Mouse (Mus musculus): ENCODE data around the gene Cnnm2. TPM values are rescaled to one million over a fixed set of nuclear protein-coding genes. Genes with fewer than 3 reads are reported as not detected.
A peak's percentile ranks its signal among the peaks of the same experiment; 100 is the strongest.

Gene Cnnm2
- polyA plus RNA-seq, 1 experiment from 2014 or later: 4.2 TPM

GRCm38 (mm10) chr19:46762992-46763342, 1.6 kb downstream of the Cnnm2 start:
- peaks cover 29% of the 10 kb centered on the region for H3K27me3 ChIP-seq (replicated peaks; ENCODE audit: control insufficient read depth, insufficient read depth, low read length)
- ATAC-seq (ENCODE audit: low read depth) (no peak), DNase-seq (ENCODE audit: low spot score) (no peak)
- H3K9ac ChIP-seq (ENCODE audit: low read depth, low read length): peak overlapping the region; percentile 76; the same call in 1 of the 2 replicates
- no peaks in the 10 kb centered on the region for H3K36me3 ChIP-seq (ENCODE audit: control insufficient read depth, insufficient read depth, low read length)
- H3K4me3 ChIP-seq (ENCODE audit: low read depth, low read length): peak overlapping the region; percentile 91
- peaks cover 24% of the 10 kb centered on the region for H3K4me1 ChIP-seq (ENCODE audit: control insufficient read depth, insufficient read depth, low read length)
- no peak overlapping the region for H3K27ac ChIP-seq (replicated peaks; ENCODE audit: low read depth, low read length)
- 1% methylated on average over 19 of the region's 19 CpGs for WGBS
- H3K9me3 ChIP-seq (ENCODE audit: control insufficient read depth, low read length): no peaks in the 10 kb centered on the region
- H3K4me2 ChIP-seq (ENCODE audit: low read depth, low read length): peak overlapping the region; percentile 91

GRCm38 (mm10) chr19:46763356-46763755, 2.0 kb downstream of the Cnnm2 start:
- ATAC-seq (ENCODE audit: low read depth): no peak
- no peak overlapping the region for H3K9ac ChIP-seq (ENCODE audit: low read depth, low read length)
- 15% methylated on average over 7 of the region's 7 CpGs for WGBS

GRCm38 (mm10) chr19:46763932-46764762, 2.8 kb downstream of the Cnnm2 start:
- Histone ChIP-seq H3K4me1 (ENCODE audit: control insufficient read depth, insufficient read depth, low read length) (peaks cover 24% of the 10 kb centered on the region), H3K9ac (ENCODE audit: low read depth, low read length) (no peak overlapping the region), H3K27ac (replicated peaks; ENCODE audit: low read depth, low read length) (no peak overlapping the region), H3K4me3 (ENCODE audit: low read depth, low read length) (peak overlapping the region; percentile 91; the same call in 1 of the 2 replicates), H3K27me3 (replicated peaks; ENCODE audit: control insufficient read depth, insufficient read depth, low read length) (peaks cover 29% of the 10 kb centered on the region), H3K9me3 (ENCODE audit: control insufficient read depth, low read length) (no peaks in the 10 kb centered on the region), H3K4me2 (ENCODE audit: low read depth, low read length) (peak overlapping the region; percentile 91), H3K36me3 (ENCODE audit: control insufficient read depth, insufficient read depth, low read length) (no peaks in the 10 kb centered on the region)
- WGBS: 63% methylated on average over 12 of the region's 12 CpGs
- ATAC-seq (ENCODE audit: low read depth) (no peak), DNase-seq (ENCODE audit: low spot score) (no peak)

More at GRCm38 (mm10) chr19:46763356-46763755, 2.0 kb downstream of the Cnnm2 start:
- H3K36me3 ChIP-seq (ENCODE audit: control insufficient read depth, insufficient read depth, low read length): no peaks in the 10 kb centered on the region
- H3K9me3 ChIP-seq (ENCODE audit: control insufficient read depth, low read length): no peaks in the 10 kb centered on the region
- DNase-seq (ENCODE audit: low spot score): no peak
- H3K27ac ChIP-seq (replicated peaks; ENCODE audit: low read depth, low read length): no peak overlapping the region
- peak overlapping the region; percentile 91 for H3K4me3 ChIP-seq (ENCODE audit: low read depth, low read length)
- peak overlapping the region; percentile 91 for H3K4me2 ChIP-seq (ENCODE audit: low read depth, low read length)
- H3K4me1 ChIP-seq (ENCODE audit: control insufficient read depth, insufficient read depth, low read length): peaks cover 24% of the 10 kb centered on the region
- H3K27me3 ChIP-seq (replicated peaks; ENCODE audit: control insufficient read depth, insufficient read depth, low read length): peaks cover 29% of the 10 kb centered on the region

- peak overlapping the region; percentile 7; the same call in 1 of the 2 replicates for H3K4me3 ChIP-seq (ENCODE audit: low read depth, low read length)
- H3K4me1 ChIP-seq (ENCODE audit: control insufficient read depth, insufficient read depth, low read length): peaks cover 24% of the 10 kb centered on the region
- H3K9me3 ChIP-seq (ENCODE audit: control insufficient read depth, low read length): no peaks in the 10 kb centered on the region
- no peak for ATAC-seq (ENCODE audit: low read depth)
- WGBS: 65% methylated on average over 9 of the region's 9 CpGs
- no peak for DNase-seq (ENCODE audit: low spot score)
- no peak overlapping the region for H3K9ac ChIP-seq (ENCODE audit: low read depth, low read length)
- H3K36me3 ChIP-seq (ENCODE audit: control insufficient read depth, insufficient read depth, low read length): no peaks in the 10 kb centered on the region
- peak overlapping the region; percentile 91; the same call in 1 of the 2 replicates for H3K4me2 ChIP-seq (ENCODE audit: low read depth, low read length)
- H3K27me3 ChIP-seq (replicated peaks; ENCODE audit: control insufficient read depth, insufficient read depth, low read length): peaks cover 29% of the 10 kb centered on the region
- H3K27ac ChIP-seq (replicated peaks; ENCODE audit: low read depth, low read length): no peak overlapping the region
These were observed 3.3 kb downstream of the Cnnm2 start for GRCm38 (mm10) chr19:46764763-46765117.

GRCm38 (mm10) chr19:46766125-46766524, 4.7 kb downstream of the Cnnm2 start:
- Histone ChIP-seq H3K27ac (replicated peaks; ENCODE audit: low read depth, low read length) (no peak overlapping the region), H3K4me1 (ENCODE audit: control insufficient read depth, insufficient read depth, low read length) (peaks cover 24% of the 10 kb centered on the region), H3K4me2 (ENCODE audit: low read depth, low read length) (no peak overlapping the region), H3K9me3 (ENCODE audit: control insufficient read depth, low read length) (no peaks in the 10 kb centered on the region), H3K36me3 (ENCODE audit: control insufficient read depth, insufficient read depth, low read length) (no peaks in the 10 kb centered on the region), H3K27me3 (replicated peaks; ENCODE audit: control insufficient read depth, insufficient read depth, low read length) (peaks cover 29% of the 10 kb centered on the region), H3K9ac (ENCODE audit: low read depth, low read length) (no peak overlapping the region), H3K4me3 (ENCODE audit: low read depth, low read length) (no peak overlapping the region)
- DNase-seq (ENCODE audit: low spot score) (no peak), ATAC-seq (ENCODE audit: low read depth) (no peak)
- WGBS: 80% methylated on average over 5 of the region's 5 CpGs

GRCm38 (mm10) chr19:46769759-46770158, 8.4 kb downstream of the Cnnm2 start:
- DNase-seq (ENCODE audit: low spot score) (no peak), ATAC-seq (ENCODE audit: low read depth) (no peak)
- Histone ChIP-seq H3K36me3 (ENCODE audit: control insufficient read depth, insufficient read depth, low read length) (no peaks in the 10 kb centered on the region), H3K27ac (replicated peaks; ENCODE audit: low read depth, low read length) (no peak overlapping the region), H3K9me3 (ENCODE audit: control insufficient read depth, low read length) (no peaks in the 10 kb centered on the region), H3K27me3 (replicated peaks; ENCODE audit: control insufficient read depth, insufficient read depth, low read length) (0 out of 2 replicates have a peak, but pooled peaks cover 3% of the 10 kb centered on the region), H3K4me3 (ENCODE audit: low read depth, low read length) (no peak overlapping the region), H3K9ac (ENCODE audit: low read depth, low read length) (no peak overlapping the region), H3K4me1 (ENCODE audit: control insufficient read depth, insufficient read depth, low read length) (no peaks in the 10 kb centered on the region; the same call in 1 of the 2 replicates), H3K4me2 (ENCODE audit: low read depth, low read length) (no peak overlapping the region)
- 84% methylated on average over 11 of the region's 11 CpGs for WGBS

- Histone ChIP-seq H3K4me2 (ENCODE audit: low read depth, low read length) (no peak overlapping the region), H3K9me3 (ENCODE audit: control insufficient read depth, low read length) (no peaks in the 10 kb centered on the region), H3K9ac (ENCODE audit: low read depth, low read length) (no peak overlapping the region), H3K27me3 (replicated peaks; ENCODE audit: control insufficient read depth, insufficient read depth, low read length) (no peaks in the 10 kb centered on the region), H3K27ac (replicated peaks; ENCODE audit: low read depth, low read length) (no peak overlapping the region), H3K36me3 (ENCODE audit: control insufficient read depth, insufficient read depth, low read length) (no peaks in the 10 kb centered on the region), H3K4me3 (ENCODE audit: low read depth, low read length) (no peak overlapping the region), H3K4me1 (ENCODE audit: control insufficient read depth, insufficient read depth, low read length) (no peaks in the 10 kb centered on the region; the same call in 1 of the 2 replicates)
- ATAC-seq (ENCODE audit: low read depth) (no peak), DNase-seq (ENCODE audit: low spot score) (no peak)
- 65% methylated on average over 6 of the region's 6 CpGs for WGBS
These were observed 10.4 kb downstream of the Cnnm2 start for GRCm38 (mm10) chr19:46771801-46772200.

- DNase-seq (ENCODE audit: low spot score): no peak
- Histone ChIP-seq H3K9ac (ENCODE audit: low read depth, low read length) (no peak overlapping the region), H3K9me3 (ENCODE audit: control insufficient read depth, low read length) (no peaks in the 10 kb centered on the region), H3K27me3 (replicated peaks; ENCODE audit: control insufficient read depth, insufficient read depth, low read length) (no peaks in the 10 kb centered on the region), H3K4me3 (ENCODE audit: low read depth, low read length) (no peak overlapping the region), H3K4me2 (ENCODE audit: low read depth, low read length) (no peak overlapping the region), H3K36me3 (ENCODE audit: control insufficient read depth, insufficient read depth, low read length) (no peaks in the 10 kb centered on the region), H3K27ac (replicated peaks; ENCODE audit: low read depth, low read length) (no peak overlapping the region), H3K4me1 (ENCODE audit: control insufficient read depth, insufficient read depth, low read length) (no peaks in the 10 kb centered on the region)
- ATAC-seq (ENCODE audit: low read depth): no peak
- 51% methylated on average over 5 of the region's 5 CpGs for WGBS
These were observed 15.0 kb downstream of the Cnnm2 start for GRCm38 (mm10) chr19:46776391-46776790.

- no peaks in the 10 kb centered on the region for H3K36me3 ChIP-seq (ENCODE audit: control insufficient read depth, insufficient read depth, low read length)
- ATAC-seq (ENCODE audit: low read depth) (no peak), DNase-seq (ENCODE audit: low spot score) (no peak)
- no peaks in the 10 kb centered on the region for H3K9me3 ChIP-seq (ENCODE audit: control insufficient read depth, low read length)
- no peak overlapping the region for H3K27ac ChIP-seq (replicated peaks; ENCODE audit: low read depth, low read length)
- no peaks in the 10 kb centered on the region for H3K4me1 ChIP-seq (ENCODE audit: control insufficient read depth, insufficient read depth, low read length)
- H3K4me3 ChIP-seq (ENCODE audit: low read depth, low read length): no peak overlapping the region
- WGBS: 75% methylated on average over 3 of the region's 3 CpGs
- H3K4me2 ChIP-seq (ENCODE audit: low read depth, low read length): no peak overlapping the region
- H3K9ac ChIP-seq (ENCODE audit: low read depth, low read length): no peak overlapping the region
- H3K27me3 ChIP-seq (replicated peaks; ENCODE audit: control insufficient read depth, insufficient read depth, low read length): no peaks in the 10 kb centered on the region
These were observed 15.5 kb downstream of the Cnnm2 start for GRCm38 (mm10) chr19:46776850-46777249.

Measured in embryonic facial prominence, embryonic 14.5 days (tissue).